Mouse (Mus musculus) cerebellum, postnatal 25 days (tissue): Measurements from ENCODE around the gene B230217C12Rik.

ENCODE experiments used
- DNase-seq, 2 experiments: peaks; one replicate each; pipeline ENCODE4 v3.0.0; 2021; ENCODE audit warnings: mixed read lengths in 2 of 2

Gene B230217C12Rik

DNA sequence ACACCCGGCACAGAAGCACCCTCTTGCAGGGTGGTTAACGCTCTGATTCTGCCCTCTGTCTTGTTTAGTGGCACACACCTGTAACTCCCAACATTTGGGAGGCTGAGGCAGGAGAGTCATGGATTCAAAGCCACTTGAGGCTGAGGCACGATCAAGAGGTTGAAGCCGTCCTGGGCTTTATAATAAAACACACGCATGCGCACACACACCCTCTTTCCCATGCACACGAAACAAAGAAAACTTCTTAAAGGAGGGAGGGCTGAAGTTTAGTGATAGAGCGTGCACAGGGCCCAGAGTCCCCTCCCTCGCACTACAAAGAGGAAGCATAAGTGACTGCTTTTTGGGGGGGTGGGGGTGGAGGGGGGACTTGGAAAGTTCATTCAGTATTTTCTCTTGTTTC is 14.6 kb upstream of the B230217C12Rik start:
- DNase-seq, result no peak

DNA sequence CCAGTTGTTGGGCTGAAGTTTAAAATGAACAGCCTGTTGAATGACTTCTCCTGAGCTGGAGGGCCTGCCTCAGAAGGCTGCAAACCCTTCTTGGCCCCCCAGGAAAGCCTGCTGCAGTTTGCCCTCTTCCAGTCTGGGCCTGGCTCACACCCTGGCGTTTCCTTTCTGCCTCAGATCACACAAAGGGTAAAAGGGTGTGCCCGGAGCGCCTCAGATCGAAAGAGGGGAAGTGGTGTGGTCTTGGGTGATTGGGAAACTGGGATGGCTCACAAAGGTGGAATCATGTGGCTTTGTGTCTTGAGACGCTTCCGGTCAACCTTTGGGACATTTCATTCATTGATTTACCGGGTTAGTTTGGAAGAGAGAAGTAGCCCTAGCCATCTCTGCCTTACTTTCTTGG is 14.2 kb upstream of the B230217C12Rik start:
- DNase-seq, result no peak

DNA sequence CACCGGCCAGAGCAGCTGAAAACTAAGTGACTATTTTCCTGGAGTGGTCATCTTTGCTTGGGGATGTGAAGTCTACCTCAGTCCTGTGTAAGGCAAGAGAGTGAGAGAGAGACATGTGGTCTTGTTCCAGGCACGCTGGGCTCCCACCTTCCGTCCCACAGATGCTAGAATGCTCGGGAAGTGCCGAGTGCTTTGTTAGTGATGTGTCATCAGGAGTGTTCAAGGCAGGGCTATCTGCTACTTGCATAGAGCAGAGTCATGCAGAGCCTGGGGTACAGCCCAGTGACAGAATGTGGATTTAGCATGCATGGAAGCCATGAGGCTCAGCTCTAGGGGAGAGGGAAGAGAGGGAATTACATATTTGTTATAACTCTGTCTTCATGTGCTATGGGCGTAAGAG is 12.9 kb upstream of the B230217C12Rik start:
- no peak for DNase-seq

GRCm38 (mm10) chr11:97829365-97829764 is 11.2 kb upstream of the B230217C12Rik start:
- peak in 1 of 2 experiments; percentile 3 for DNase-seq

DNA sequence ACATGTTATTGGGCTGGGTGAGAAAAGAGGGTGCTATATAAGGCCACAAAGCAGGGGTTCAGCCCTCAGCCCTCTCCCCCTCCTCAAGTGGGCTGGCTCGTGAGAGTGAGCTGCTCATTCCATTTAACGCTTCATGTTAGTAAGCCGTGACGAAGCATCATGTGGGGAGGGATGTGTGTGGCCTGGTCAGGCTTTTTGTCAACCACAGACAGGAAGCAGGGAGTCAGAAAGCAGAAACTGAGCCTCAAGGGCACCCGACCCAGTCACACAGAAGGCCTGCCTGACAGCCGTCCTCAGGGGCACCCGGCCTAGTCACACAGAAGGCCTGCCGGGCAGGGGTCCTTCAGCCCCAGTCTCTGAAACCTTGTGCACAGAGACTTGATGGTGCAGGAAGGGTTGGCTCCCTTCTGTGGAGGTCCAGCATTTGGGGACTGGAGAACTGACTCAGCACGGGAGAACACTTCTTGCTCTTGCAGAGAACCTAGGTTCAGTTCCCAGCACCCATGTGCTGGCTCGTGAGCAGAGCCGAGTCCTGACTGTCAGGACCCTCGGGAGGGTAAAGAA is 10.6 kb upstream of the B230217C12Rik start:
- peak in 1 of 2 experiments; percentile 7 for DNase-seq

- no peak for DNase-seq
These were observed 10.1 kb upstream of the B230217C12Rik start for GRCm38 (mm10) chr11:97830501-97830900.

DNA sequence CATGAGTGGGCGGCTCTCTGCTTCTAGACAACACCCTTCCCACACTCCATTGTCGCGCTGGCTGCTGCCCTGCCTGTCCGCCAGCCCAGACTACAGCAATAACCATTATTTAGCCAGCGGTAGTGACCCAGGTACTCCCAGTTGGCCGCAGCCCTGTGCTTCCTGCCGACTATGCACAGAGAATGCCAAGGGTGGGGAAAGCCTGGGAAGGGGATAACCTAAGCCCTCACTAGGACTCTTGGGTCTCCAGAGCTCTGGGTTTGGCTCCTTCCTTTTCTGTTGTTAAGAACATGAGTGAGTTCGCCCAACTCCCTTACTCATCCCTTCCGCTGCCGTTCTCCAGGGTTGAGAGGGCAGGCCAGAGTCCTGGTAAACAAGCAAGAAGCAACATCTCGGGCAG is 8.6 kb upstream of the B230217C12Rik start:
- DNase-seq, result peak in 1 of 2 experiments; percentile 9

- DNase-seq, result peak in 1 of 2 experiments; percentile 2
These were observed 7.2 kb upstream of the B230217C12Rik start for GRCm38 (mm10) chr11:97833352-97833751.

GRCm38 (mm10) chr11:97836541-97836940 is 4.0 kb upstream of the B230217C12Rik start:
- peak in 1 of 2 experiments; percentile 5 for DNase-seq

DNA sequence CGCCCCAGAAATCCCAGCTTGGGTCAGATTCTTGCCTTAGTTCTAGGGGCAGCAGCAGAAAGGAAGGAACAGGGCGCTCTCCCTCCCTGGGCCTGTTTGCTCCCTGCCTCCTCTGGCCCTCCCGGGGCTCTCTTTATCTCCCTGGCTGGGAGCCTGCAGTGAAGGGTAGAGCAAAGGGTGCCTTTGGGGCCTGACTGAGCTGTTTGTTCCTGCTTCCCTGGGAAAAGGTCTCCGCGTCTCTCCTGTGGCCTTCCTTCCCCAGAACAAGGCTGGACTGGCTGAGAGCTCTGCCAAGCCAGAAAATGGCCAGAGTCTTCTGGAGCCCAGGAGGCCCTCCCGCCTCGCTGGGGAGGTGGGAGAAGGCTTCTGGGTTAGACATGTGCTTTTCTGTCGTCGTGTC is 3.5 kb upstream of the B230217C12Rik start:
- peak in 1 of 2 experiments; percentile 2 for DNase-seq

GRCm38 (mm10) chr11:97837641-97838149 is 2.9 kb upstream of the B230217C12Rik start:
- DNase-seq, result peak in 1 of 2 experiments; percentile 9

- peak in 1 of 2 experiments; percentile 23 for DNase-seq
These were observed 1.7 kb upstream of the B230217C12Rik start for GRCm38 (mm10) chr11:97838779-97839440.

DNA sequence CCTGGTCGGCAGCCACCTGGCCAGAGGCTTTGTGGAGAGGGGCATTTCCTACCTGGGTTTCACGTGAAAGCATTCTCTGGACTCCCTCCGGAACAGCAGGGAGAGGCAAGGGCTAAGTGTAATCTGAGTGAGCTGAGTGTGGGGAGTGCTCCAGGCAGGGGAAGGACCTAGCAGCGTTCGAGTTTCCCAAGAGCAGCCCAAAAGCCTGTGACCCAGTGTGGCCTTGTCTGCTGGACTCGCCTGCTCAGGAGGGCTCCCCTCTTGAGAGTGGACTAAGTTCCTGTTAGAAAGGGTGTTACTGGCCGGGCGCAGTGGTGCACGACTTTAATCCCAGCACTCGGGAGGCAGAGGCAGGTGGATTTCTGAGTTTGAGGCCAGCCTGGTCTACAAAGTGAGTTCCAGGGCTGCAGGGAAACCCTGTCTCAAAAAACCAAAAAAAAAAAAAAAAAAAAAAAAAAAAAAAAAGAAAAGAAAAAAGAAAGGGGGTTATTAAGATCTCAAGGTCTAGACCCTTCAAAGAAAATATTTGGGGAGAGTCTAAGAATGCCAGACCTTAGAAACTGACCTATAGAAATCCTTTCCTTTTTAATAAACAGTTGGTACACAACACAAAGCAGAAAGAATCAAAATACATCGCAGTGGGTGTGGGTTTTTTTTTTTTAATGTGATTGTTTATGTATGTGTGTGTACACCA is 992 bp upstream of the B230217C12Rik start:
- peak in 1 of 2 experiments; percentile 15 for DNase-seq

- peak in 1 of 2 experiments; percentile 22 for DNase-seq
These were observed 467 bp upstream of the B230217C12Rik start for GRCm38 (mm10) chr11:97840135-97840490.

DNA sequence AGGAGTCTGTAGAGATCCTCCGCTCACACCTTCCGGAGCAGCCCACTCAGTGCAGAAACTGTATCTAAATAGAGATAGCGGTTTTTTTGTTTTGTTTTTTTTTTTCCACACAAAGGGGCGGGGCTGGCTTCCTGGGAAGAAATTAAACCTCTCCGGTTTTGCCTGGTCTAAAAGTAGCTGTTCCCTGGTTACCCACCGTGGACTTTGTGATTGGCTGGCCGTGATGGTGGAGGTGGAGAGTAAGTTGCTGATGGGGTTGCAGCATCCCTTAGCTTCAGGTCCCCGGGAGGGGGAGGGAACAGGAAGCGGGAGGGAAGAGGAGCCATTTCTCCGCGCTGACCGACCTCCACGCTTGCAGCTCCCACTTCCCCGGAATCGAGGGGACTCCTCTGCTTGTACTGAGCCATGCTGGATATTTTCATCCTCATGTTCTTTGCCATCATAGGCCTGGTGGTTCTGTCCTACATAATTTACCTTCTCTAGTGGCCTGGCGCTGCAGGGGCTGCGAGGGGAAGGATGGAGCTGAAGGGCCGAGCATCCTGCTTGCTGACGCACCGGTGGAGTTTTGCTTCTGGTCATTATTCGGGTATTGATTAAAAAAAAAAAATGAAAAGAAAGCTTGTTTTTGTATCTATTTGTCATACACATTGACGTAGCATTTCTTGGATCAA is 546 bp downstream of the B230217C12Rik start:
- peak; percentile 92 to 93 for DNase-seq

DNA sequence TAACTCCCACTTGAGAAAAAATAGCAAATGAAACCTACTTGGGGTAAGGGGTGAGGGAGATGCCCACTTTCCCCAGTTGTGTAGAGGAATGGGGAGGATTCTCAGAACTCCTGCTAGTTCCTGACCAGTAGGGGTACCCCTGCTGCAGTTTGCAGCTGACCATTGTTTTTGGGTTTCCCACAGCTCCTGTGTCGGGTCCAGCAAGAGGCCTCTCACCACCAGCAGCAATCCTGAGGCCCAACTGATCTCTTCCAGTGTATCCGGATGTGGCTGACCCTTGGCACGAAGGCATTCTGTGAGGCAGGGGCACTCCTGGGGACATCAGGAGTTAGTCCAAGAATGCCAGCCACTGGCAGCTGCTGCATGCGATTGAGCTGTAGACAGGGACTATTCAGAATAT is 1.4 kb downstream of the B230217C12Rik start:
- DNase-seq, result peak; percentile 48 to 54

DNA sequence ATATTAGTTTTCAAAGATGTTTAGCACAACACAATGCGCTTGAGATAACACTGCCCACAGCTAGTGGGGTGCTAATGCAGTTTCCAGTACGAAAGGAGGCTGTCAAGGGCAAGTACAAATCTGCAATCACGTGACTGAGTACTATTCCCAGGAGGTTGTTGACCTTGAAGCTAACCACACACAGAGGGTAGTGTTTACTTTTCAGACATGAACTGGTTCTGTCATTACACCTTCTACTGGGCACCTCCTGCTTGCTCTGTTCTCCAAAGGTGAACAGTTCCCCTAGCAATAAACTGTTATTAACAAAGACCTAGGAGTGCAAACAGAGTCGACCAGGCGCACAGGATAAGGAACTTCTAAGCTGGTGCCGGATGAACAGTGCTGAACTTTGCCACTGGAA is 9.8 kb downstream of the B230217C12Rik start:
- no peak for DNase-seq

DNA sequence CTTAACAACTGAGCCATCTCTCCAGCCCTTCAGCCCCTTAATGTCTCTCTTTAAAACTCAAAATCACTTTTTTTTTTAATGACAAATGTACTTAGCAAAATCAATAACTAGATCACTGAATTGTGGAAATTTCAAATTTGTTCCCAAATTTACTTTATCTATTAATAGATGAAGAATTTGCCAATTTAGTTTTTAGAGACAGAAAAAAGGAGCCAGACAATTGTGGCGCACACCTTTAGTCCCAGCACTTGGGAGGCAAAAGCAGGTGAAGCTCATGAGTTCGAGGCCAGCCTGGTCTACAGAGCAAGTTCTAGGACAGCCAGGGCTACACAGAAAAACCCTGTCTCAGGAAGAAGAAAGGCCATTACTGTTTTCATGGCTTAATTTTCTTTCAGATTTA is 11.0 kb downstream of the B230217C12Rik start:
- no peak for DNase-seq

- no peak for DNase-seq
These were observed 14.9 kb downstream of the B230217C12Rik start for GRCm38 (mm10) chr11:97855473-97855872.

GRCm38 (mm10) chr11:97862148-97862547 is 21.6 kb downstream of the B230217C12Rik start:
- DNase-seq, result no peak

GRCm38 (mm10) chr11:97865421-97865820 is 24.8 kb downstream of the B230217C12Rik start:
- no peak for DNase-seq

DNA sequence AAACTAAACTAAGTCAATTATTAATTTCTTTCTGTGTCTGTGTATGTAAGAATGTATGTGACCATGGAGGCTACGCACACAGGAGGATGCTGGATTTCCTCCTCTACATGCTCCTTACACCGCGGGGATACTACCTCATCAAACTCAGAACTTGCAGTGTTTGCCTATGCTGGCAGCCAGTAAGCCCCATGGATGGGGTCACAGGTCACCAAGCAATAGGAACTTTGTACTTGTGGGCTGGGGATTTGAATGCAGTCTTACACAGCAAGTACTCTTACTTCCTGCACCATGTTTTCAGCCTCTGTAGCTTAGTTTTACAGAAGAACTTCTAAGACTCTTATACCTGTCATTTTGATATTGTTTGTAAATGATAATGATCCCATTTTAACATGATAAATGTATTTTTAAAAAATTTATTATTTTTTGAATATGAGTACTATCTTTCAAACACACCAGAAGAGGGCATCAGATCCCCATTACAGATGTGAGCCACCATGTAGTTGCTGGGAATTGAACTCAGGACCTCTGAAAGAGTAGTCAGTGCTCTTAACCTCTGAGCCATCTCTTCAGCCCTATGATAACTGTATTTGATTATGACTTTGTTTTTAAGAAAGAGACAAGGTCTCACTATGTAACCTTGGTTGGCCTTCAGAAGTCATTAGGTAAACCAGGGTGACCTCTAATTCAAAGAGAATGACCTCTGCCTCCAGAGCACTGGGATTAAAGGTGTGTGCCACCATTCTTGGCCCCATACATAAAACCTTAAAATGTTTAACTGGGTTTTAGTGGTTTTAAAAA is 25.7 kb downstream of the B230217C12Rik start:
- no peak for DNase-seq
